In genomic region chr4:107138948-107139835, GRCm38 (mm10) we compare ENCODE assay signal across 11 mouse cellular contexts. TPM values are rescaled to one million over a fixed set of nuclear protein-coding genes. Genes with fewer than 3 reads are reported as not detected.
DNase-seq lines count a peak whose midpoint lies in the region; ATAC-seq and TF ChIP-seq lines count a peak whose summit lies in the region.
"Had no signal": no experiment of that assay in that cellular context is flagged by ENCODE, and none has a peak within 500 bp of the region (broad histone marks: within the 10 kb centered on the region; RNA-seq: fewer than 3 reads in every experiment).

No protein-coding gene starts in this region.

- H3K4me2 ChIP-seq in stomach, embryonic 15.5 days = no peak overlapping the region
- H3K4me2 ChIP-seq in stomach, postnatal 0 days (replicated peaks; ENCODE audit: low read depth) = no peak overlapping the region
- H3K4me2 ChIP-seq in forebrain, embryonic 16.5 days (ENCODE audit: low read length) = no peak overlapping the region
- H3K4me2 ChIP-seq in midbrain, embryonic 11.5 days = no peak overlapping the region
- H3K4me2 ChIP-seq: lung, embryonic 15.5 days had no signal

- no peak for TF ChIP-seq CTCF in stomach, postnatal 0 days (IDR thresholded peaks at IDR 0.05; ENCODE audit: low read depth)
- TF ChIP-seq CTCF in cerebellum, adult 2 months (IDR thresholded peaks at IDR 0.05; ENCODE audit: borderline replicate concordance, insufficient read depth, low read depth, low read length) = no peak

- no peak overlapping the region for H3K9ac ChIP-seq in stomach, embryonic 15.5 days
- H3K9ac ChIP-seq in stomach, postnatal 0 days (ENCODE audit: low read length) = no peak overlapping the region
- H3K9ac ChIP-seq in forebrain, embryonic 16.5 days (replicated peaks; ENCODE audit: low read depth, low read length) = 0 out of 2 replicates have a peak overlapping the region, but pooled peaks have one; percentile 2
- H3K9ac ChIP-seq in midbrain, embryonic 11.5 days (ENCODE audit: low read length) = peak overlapping the region; percentile 20
- H3K9ac ChIP-seq: lung, embryonic 15.5 days had no signal

- 63% methylated on average over 37 of the region's 37 CpGs for WGBS in stomach, embryonic 15.5 days
- 73% methylated on average over 37 of the region's 37 CpGs for WGBS in stomach, postnatal 0 days
- 10% methylated on average over 37 of the region's 37 CpGs for WGBS in forebrain, embryonic 16.5 days
- 34% methylated on average over 37 of the region's 37 CpGs for WGBS in midbrain, embryonic 11.5 days
- WGBS in cerebellum, adult 2 months = 74% methylated on average over 37 of the region's 37 CpGs

- H3K9me3 ChIP-seq in stomach, embryonic 15.5 days = no peaks in the 10 kb centered on the region
- H3K9me3 ChIP-seq in stomach, postnatal 0 days (ENCODE audit: control insufficient read depth, low read length) = no peaks in the 10 kb centered on the region
- no peaks in the 10 kb centered on the region for H3K9me3 ChIP-seq in forebrain, embryonic 16.5 days (ENCODE audit: control insufficient read depth, low read length)
- H3K9me3 ChIP-seq in midbrain, embryonic 11.5 days (ENCODE audit: control insufficient read depth, low read length) = no peaks in the 10 kb centered on the region
- H3K9me3 ChIP-seq: lung, embryonic 15.5 days had no signal

- no peaks in the 10 kb centered on the region for H3K27me3 ChIP-seq in stomach, embryonic 15.5 days (replicated peaks)
- H3K27me3 ChIP-seq in stomach, postnatal 0 days (ENCODE audit: control insufficient read depth, insufficient read depth, low read length) = no peaks in the 10 kb centered on the region
- no peaks in the 10 kb centered on the region for H3K27me3 ChIP-seq in forebrain, embryonic 16.5 days (replicated peaks; ENCODE audit: control insufficient read depth, insufficient read depth, low read length)
- H3K27me3 ChIP-seq in midbrain, embryonic 11.5 days (ENCODE audit: control insufficient read depth, insufficient read depth, low read length) = no peaks in the 10 kb centered on the region
- no peaks in the 10 kb centered on the region for H3K27me3 ChIP-seq in cerebellum, adult 2 months (ENCODE audit: control insufficient read depth, insufficient read depth, low read length)
- H3K27me3 ChIP-seq: lung, embryonic 15.5 days had no signal

- 0 out of 2 replicates have a peak, but pooled peaks cover 8% of the 10 kb centered on the region for H3K36me3 ChIP-seq in stomach, embryonic 15.5 days
- H3K36me3 ChIP-seq in stomach, postnatal 0 days (ENCODE audit: control insufficient read depth, insufficient read depth, low read length) = 0 out of 2 replicates have a peak, but pooled peaks cover 6% of the 10 kb centered on the region
- no peaks in the 10 kb centered on the region for H3K36me3 ChIP-seq in forebrain, embryonic 16.5 days (ENCODE audit: control insufficient read depth, insufficient read depth)
- no peaks in the 10 kb centered on the region for H3K36me3 ChIP-seq in midbrain, embryonic 11.5 days (ENCODE audit: control insufficient read depth, insufficient read depth, low read length)
- H3K36me3 ChIP-seq: lung, embryonic 15.5 days had no signal

- peak overlapping the region; percentile 51; the same call in 1 of the 2 replicates for H3K27ac ChIP-seq in stomach, embryonic 15.5 days
- H3K27ac ChIP-seq in stomach, postnatal 0 days (replicated peaks) = no peak overlapping the region
- H3K27ac ChIP-seq in forebrain, embryonic 16.5 days (ENCODE audit: low read length) = no peak overlapping the region; the same call in 1 of the 2 replicates
- peak overlapping the region; percentile 40 for H3K27ac ChIP-seq in midbrain, embryonic 11.5 days (ENCODE audit: low read depth, low read length)
- H3K27ac ChIP-seq in cerebellum, adult 2 months (ENCODE audit: insufficient read depth, low read length) = no peak overlapping the region

- TF ChIP-seq EP300 in stomach, postnatal 0 days (optimal IDR thresholded peaks at IDR 0.05) = no peak

- no peak for DNase-seq in stomach, postnatal 0 days (ENCODE audit: low spot score)
- DNase-seq in midbrain, embryonic 11.5 days (ENCODE audit: low spot score, missing footprints) = no peak
- no peak for DNase-seq in thymus, postnatal 4 days
- no peak for DNase-seq in cerebellum, adult 2 months
- DNase-seq in ovary, postnatal 10 days (ENCODE audit: low spot score) = no peak
- DNase-seq: cerebellum, adult 11 months; heart, adult 18-20 months; thymus, postnatal 14 days had no signal

- no peak for TF ChIP-seq POLR2A in cerebellum, adult 2 months (IDR thresholded peaks at IDR 0.05; ENCODE audit: borderline replicate concordance, insufficient read depth, low read length)

- H3K4me1 ChIP-seq in stomach, embryonic 15.5 days = peaks cover 10% of the 10 kb centered on the region
- H3K4me1 ChIP-seq in stomach, postnatal 0 days (replicated peaks; ENCODE audit: control insufficient read depth, insufficient read depth) = no peaks in the 10 kb centered on the region; the same call in 1 of the 2 replicates
- H3K4me1 ChIP-seq in forebrain, embryonic 16.5 days (replicated peaks; ENCODE audit: control insufficient read depth, insufficient read depth, low read length) = peaks cover 24% of the 10 kb centered on the region
- H3K4me1 ChIP-seq in midbrain, embryonic 11.5 days (ENCODE audit: control insufficient read depth, insufficient read depth, low read length) = peaks cover 11% of the 10 kb centered on the region
- no peaks in the 10 kb centered on the region for H3K4me1 ChIP-seq in cerebellum, adult 2 months (ENCODE audit: control insufficient read depth, insufficient read depth, low read length)

- ATAC-seq in stomach, embryonic 15.5 days (ENCODE audit: insufficient read depth, low FRiP score, low read depth) = no peak
- no peak for ATAC-seq in stomach, postnatal 0 days (ENCODE audit: low FRiP score, low TSS enrichment)
- ATAC-seq in forebrain, embryonic 16.5 days = peak; percentile 54
- peak; percentile 43; the same call in 1 of the 2 replicates for ATAC-seq in midbrain, embryonic 11.5 days (ENCODE audit: low FRiP score)

- no peak overlapping the region for H3K4me3 ChIP-seq in stomach, embryonic 15.5 days (replicated peaks)
- H3K4me3 ChIP-seq in stomach, postnatal 0 days (ENCODE audit: low read depth, low read length) = no peak overlapping the region
- H3K4me3 ChIP-seq in forebrain, embryonic 16.5 days (replicated peaks; ENCODE audit: low read length) = no peak overlapping the region
- H3K4me3 ChIP-seq in midbrain, embryonic 11.5 days (ENCODE audit: low read depth, low read length) = no peak overlapping the region
- H3K4me3 ChIP-seq in cerebellum, adult 2 months (replicated peaks; ENCODE audit: insufficient read depth, low read depth, low read length) = no peak overlapping the region
- H3K4me3 ChIP-seq: lung, embryonic 15.5 days had no signal

RNA-seq across cellular contexts. Expression of gene Tmem59, which starts 39.0 kb away (rescaled TPM):
- polyA plus RNA-seq in stomach, embryonic 15.5 days (2015; fragmentation: Nextera tagmentation; extraction: Ambion mirVana) = 386 and 427 TPM in 2 replicates
- polyA plus RNA-seq in stomach, postnatal 0 days (2015; fragmentation: Nextera tagmentation; extraction: Ambion mirVana) = 473 and 483 TPM in 2 replicates
- polyA plus RNA-seq in forebrain, embryonic 16.5 days (2015; fragmentation: Nextera tagmentation; extraction: Ambion mirVana) = 375 and 431 TPM in 2 replicates
- polyA plus RNA-seq in midbrain, embryonic 11.5 days (2014; fragmentation: Nextera tagmentation; extraction: Ambion mirVana) = 344 and 384 TPM in 2 replicates
- 258 and 285 TPM in 2 replicates for polyA plus RNA-seq in cerebellum, adult 2 months (2012; rRNA removed)

RNA-seq across cellular contexts. Expression of gene Tceanc2, which starts 39.7 kb away (rescaled TPM):
- 16.4 and 30.4 TPM in 2 replicates for polyA plus RNA-seq in stomach, embryonic 15.5 days (2015; fragmentation: Nextera tagmentation; extraction: Ambion mirVana)
- polyA plus RNA-seq in stomach, postnatal 0 days (2015; fragmentation: Nextera tagmentation; extraction: Ambion mirVana) = 17.5 and 21.2 TPM in 2 replicates
- polyA plus RNA-seq in forebrain, embryonic 16.5 days (2015; fragmentation: Nextera tagmentation; extraction: Ambion mirVana) = 21.1 TPM in 2 replicates
- polyA plus RNA-seq in midbrain, embryonic 11.5 days (2014; fragmentation: Nextera tagmentation; extraction: Ambion mirVana) = 22.8 and 25.2 TPM in 2 replicates
- polyA plus RNA-seq in cerebellum, adult 2 months (2012; rRNA removed) = 9.9 and 10.0 TPM in 2 replicates

RNA-seq across cellular contexts. Expression of gene Cdcp2, which starts 42.5 kb away (rescaled TPM):
- not detected in 2 replicates for polyA plus RNA-seq in stomach, embryonic 15.5 days (2015; fragmentation: Nextera tagmentation; extraction: Ambion mirVana)
- polyA plus RNA-seq in stomach, postnatal 0 days (2015; fragmentation: Nextera tagmentation; extraction: Ambion mirVana) = not detected in 2 replicates
- not detected in 2 replicates for polyA plus RNA-seq in forebrain, embryonic 16.5 days (2015; fragmentation: Nextera tagmentation; extraction: Ambion mirVana)
- polyA plus RNA-seq in midbrain, embryonic 11.5 days (2014; fragmentation: Nextera tagmentation; extraction: Ambion mirVana) = 0.11 and 0.29 TPM in 2 replicates
- polyA plus RNA-seq in cerebellum, adult 2 months (2012; rRNA removed) = not detected in 2 replicates
- polyA plus RNA-seq: lung, embryonic 15.5 days had no signal

Comparison
In these comparisons a context has a peak if more than half of its experiments do, and no peak if none do; other contexts are left out.
1. H3K27ac ChIP-seq: peak in stomach, embryonic 15.5 days (single experiment) and midbrain, embryonic 11.5 days (single experiment); none in stomach, postnatal 0 days (single experiment), forebrain, embryonic 16.5 days (single experiment) and cerebellum, adult 2 months (single experiment).
2. ATAC-seq: peak in forebrain, embryonic 16.5 days (single experiment) and midbrain, embryonic 11.5 days (single experiment); none in stomach, embryonic 15.5 days (single experiment) and stomach, postnatal 0 days (single experiment).
3. H3K9ac ChIP-seq: peak in forebrain, embryonic 16.5 days (single experiment) and midbrain, embryonic 11.5 days (single experiment); none in stomach, embryonic 15.5 days (single experiment) and stomach, postnatal 0 days (single experiment).